Mouse (Mus musculus): ENCODE results near the gene Cwf19l1. TPM values are rescaled to one million over a fixed set of nuclear protein-coding genes. Genes with fewer than 3 reads are reported as not detected.

The Cwf19l1 gene
- polyA plus RNA-seq, 1 experiment from 2014 or later, result 16.0 TPM

GRCm38 (mm10) chr19:44110356-44110755 lies 25.3 kb downstream of the Cwf19l1 start:
- Histone ChIP-seq H3K4me3 (no peak overlapping the region), H3K36me3 (peaks cover 39% of the 10 kb centered on the region), H3K4me2 (no peak overlapping the region), H3K9me3 (replicated peaks) (no peaks in the 10 kb centered on the region), H3K27me3 (no peaks in the 10 kb centered on the region), H3K27ac (no peak overlapping the region), H3K9ac (no peak overlapping the region), H3K4me1 (replicated peaks) (peaks cover 15% of the 10 kb centered on the region)
- 88% methylated on average over 9 of the region's 9 CpGs for WGBS
- no peak for ATAC-seq (replicated peaks; ENCODE audit: insufficient number of reproducible peaks, insufficient read depth, low FRiP score, low read depth)

- H3K4me1 ChIP-seq (replicated peaks), result peaks cover 15% of the 10 kb centered on the region
- no peaks in the 10 kb centered on the region for H3K27me3 ChIP-seq
- ATAC-seq (replicated peaks; ENCODE audit: insufficient number of reproducible peaks, insufficient read depth, low FRiP score, low read depth), result no peak
- H3K4me3 ChIP-seq, result no peak overlapping the region
- no peak overlapping the region for H3K4me2 ChIP-seq
- no peak overlapping the region for H3K9ac ChIP-seq
- H3K36me3 ChIP-seq, result peaks cover 34% of the 10 kb centered on the region
- H3K9me3 ChIP-seq (replicated peaks), result no peaks in the 10 kb centered on the region
- H3K27ac ChIP-seq, result no peak overlapping the region
Measured at GRCm38 (mm10) chr19:44108996-44109395, 26.7 kb downstream of the Cwf19l1 start.

GRCm38 (mm10) chr19:44107661-44108521 lies 27.8 kb downstream of the Cwf19l1 start:
- peak overlapping the region; percentile 98 for H3K4me3 ChIP-seq
- WGBS, result 31% methylated on average over 22 of the region's 22 CpGs
- no peaks in the 10 kb centered on the region for H3K27me3 ChIP-seq
- 0 out of 2 replicates have a peak, but pooled peaks have one; percentile 15 for ATAC-seq (replicated peaks; ENCODE audit: insufficient number of reproducible peaks, insufficient read depth, low FRiP score, low read depth)
- peaks cover 15% of the 10 kb centered on the region for H3K4me1 ChIP-seq (replicated peaks)
- H3K4me2 ChIP-seq, result peak overlapping the region; percentile 88
- peak overlapping the region; percentile 51 for H3K27ac ChIP-seq
- H3K9ac ChIP-seq, result peak overlapping the region; percentile 99
- H3K9me3 ChIP-seq (replicated peaks), result no peaks in the 10 kb centered on the region
- H3K36me3 ChIP-seq, result peaks cover 24% of the 10 kb centered on the region

- peak; percentile 96 for ATAC-seq (replicated peaks; ENCODE audit: insufficient number of reproducible peaks, insufficient read depth, low FRiP score, low read depth)
- Histone ChIP-seq H3K27ac (peak within 1 kb of the TSS; percentile 53), H3K4me1 (replicated peaks) (peaks cover 15% of the 10 kb centered on the region), H3K4me2 (peak within 1 kb of the TSS; percentile 88), H3K4me3 (peak within 1 kb of the TSS; percentile 98), H3K36me3 (peaks cover 15% of the 10 kb centered on the region), H3K27me3 (no peaks in the 10 kb centered on the region), H3K9me3 (replicated peaks) (no peaks in the 10 kb centered on the region), H3K9ac (peak within 1 kb of the TSS; percentile 99)
- WGBS, result under 1% methylated on average over 67 of the region's 67 CpGs
Measured at GRCm38 (mm10) chr19:44106831-44107660, 28.6 kb downstream of the Cwf19l1 start, which contains the start of gene Chuk. Chuk (minus strand) TSS chr19:44107480.

- no peak for ATAC-seq (replicated peaks; ENCODE audit: insufficient number of reproducible peaks, insufficient read depth, low FRiP score, low read depth)
- Histone ChIP-seq H3K36me3 (peaks cover 5% of the 10 kb centered on the region; the same call in 1 of the 2 replicates), H3K9ac (no peak overlapping the region), H3K9me3 (replicated peaks) (no peaks in the 10 kb centered on the region), H3K4me1 (replicated peaks) (peaks cover 15% of the 10 kb centered on the region), H3K27ac (no peak overlapping the region), H3K4me2 (no peak overlapping the region), H3K4me3 (no peak overlapping the region), H3K27me3 (no peaks in the 10 kb centered on the region)
- 84% methylated on average over 1 of the region's 1 CpGs for WGBS
Measured at GRCm38 (mm10) chr19:44104393-44104792, 31.3 kb downstream of the Cwf19l1 start.

- no peak overlapping the region for H3K27ac ChIP-seq
- H3K9me3 ChIP-seq (replicated peaks), result no peaks in the 10 kb centered on the region
- H3K4me3 ChIP-seq, result no peak overlapping the region
- peaks cover 7% of the 10 kb centered on the region; the same call in 1 of the 2 replicates for H3K36me3 ChIP-seq
- no peaks in the 10 kb centered on the region for H3K27me3 ChIP-seq
- WGBS, result 81% methylated on average over 3 of the region's 3 CpGs
- no peak for ATAC-seq (replicated peaks; ENCODE audit: insufficient number of reproducible peaks, insufficient read depth, low FRiP score, low read depth)
- H3K9ac ChIP-seq, result no peak overlapping the region
- no peak overlapping the region for H3K4me2 ChIP-seq
- peaks cover 12% of the 10 kb centered on the region for H3K4me1 ChIP-seq (replicated peaks)
Measured at GRCm38 (mm10) chr19:44103001-44103400, 32.7 kb downstream of the Cwf19l1 start.

- Histone ChIP-seq H3K4me3 (no peak overlapping the region), H3K9ac (no peak overlapping the region), H3K27ac (no peak overlapping the region), H3K36me3 (peaks cover 23% of the 10 kb centered on the region), H3K27me3 (no peaks in the 10 kb centered on the region), H3K4me2 (no peak overlapping the region), H3K4me1 (replicated peaks) (no peaks in the 10 kb centered on the region), H3K9me3 (replicated peaks) (no peaks in the 10 kb centered on the region)
- no peak for ATAC-seq (replicated peaks; ENCODE audit: insufficient number of reproducible peaks, insufficient read depth, low FRiP score, low read depth)
Measured at GRCm38 (mm10) chr19:44100840-44101239, 34.8 kb downstream of the Cwf19l1 start.

GRCm38 (mm10) chr19:44086278-44086677 lies 49.4 kb downstream of the Cwf19l1 start:
- Histone ChIP-seq H3K36me3 (peaks cover 32% of the 10 kb centered on the region), H3K4me1 (replicated peaks) (no peaks in the 10 kb centered on the region)
- no peak for ATAC-seq (replicated peaks; ENCODE audit: insufficient number of reproducible peaks, insufficient read depth, low FRiP score, low read depth)

GRCm38 (mm10) chr19:44080920-44081319 lies 54.8 kb downstream of the Cwf19l1 start:
- H3K9ac ChIP-seq, result no peak overlapping the region
- H3K27me3 ChIP-seq, result no peaks in the 10 kb centered on the region
- 78% methylated on average over 2 of the region's 2 CpGs for WGBS
- no peak for ATAC-seq (replicated peaks; ENCODE audit: insufficient number of reproducible peaks, insufficient read depth, low FRiP score, low read depth)
- H3K4me3 ChIP-seq, result no peak overlapping the region
- H3K36me3 ChIP-seq, result peaks cover 39% of the 10 kb centered on the region
- no peak overlapping the region for H3K4me2 ChIP-seq
- H3K9me3 ChIP-seq (replicated peaks), result no peaks in the 10 kb centered on the region
- H3K27ac ChIP-seq, result no peak overlapping the region
- H3K4me1 ChIP-seq (replicated peaks), result no peaks in the 10 kb centered on the region

More at GRCm38 (mm10) chr19:44086278-44086677, 49.4 kb downstream of the Cwf19l1 start:
- H3K9me3 ChIP-seq (replicated peaks), result no peaks in the 10 kb centered on the region
- H3K4me2 ChIP-seq, result no peak overlapping the region
- H3K4me3 ChIP-seq, result no peak overlapping the region
- 76% methylated on average over 3 of the region's 3 CpGs for WGBS
- H3K27ac ChIP-seq, result no peak overlapping the region
- H3K9ac ChIP-seq, result no peak overlapping the region
- H3K27me3 ChIP-seq, result no peaks in the 10 kb centered on the region

GRCm38 (mm10) chr19:44080023-44080422 lies 55.7 kb downstream of the Cwf19l1 start:
- 86% methylated on average over 2 of the region's 2 CpGs for WGBS
- Histone ChIP-seq H3K4me3 (no peak overlapping the region), H3K9me3 (replicated peaks) (no peaks in the 10 kb centered on the region), H3K4me2 (no peak overlapping the region), H3K27ac (no peak overlapping the region), H3K27me3 (no peaks in the 10 kb centered on the region), H3K9ac (no peak overlapping the region), H3K4me1 (replicated peaks) (no peaks in the 10 kb centered on the region), H3K36me3 (peaks cover 39% of the 10 kb centered on the region)
- no peak for ATAC-seq (replicated peaks; ENCODE audit: insufficient number of reproducible peaks, insufficient read depth, low FRiP score, low read depth)

GRCm38 (mm10) chr19:44077024-44077423 lies 58.7 kb downstream of the Cwf19l1 start:
- WGBS, result 86% methylated on average over 4 of the region's 4 CpGs
- H3K4me1 ChIP-seq (replicated peaks), result no peaks in the 10 kb centered on the region
- H3K27ac ChIP-seq, result no peak overlapping the region
- no peaks in the 10 kb centered on the region for H3K9me3 ChIP-seq (replicated peaks)
- no peak overlapping the region for H3K4me2 ChIP-seq
- H3K36me3 ChIP-seq, result peaks cover 26% of the 10 kb centered on the region
- no peak overlapping the region for H3K9ac ChIP-seq
- no peak overlapping the region for H3K4me3 ChIP-seq
- no peaks in the 10 kb centered on the region for H3K27me3 ChIP-seq
- no peak for ATAC-seq (replicated peaks; ENCODE audit: insufficient number of reproducible peaks, insufficient read depth, low FRiP score, low read depth)

Measured in heart, embryonic 15.5 days (tissue).